In genomic region chr8:95209924-95210323, GRCm38 (mm10) we compare ENCODE assay signal across 10 mouse cellular contexts. TPM values are rescaled to one million over a fixed set of nuclear protein-coding genes. Genes with fewer than 3 reads are reported as not detected.
DNase-seq lines count a peak whose midpoint lies in the region; ATAC-seq and TF ChIP-seq lines count a peak whose summit lies in the region.
"Had no signal": no experiment of that assay in that cellular context is flagged by ENCODE, and none has a peak within 500 bp of the region (broad histone marks: within the 10 kb centered on the region; RNA-seq: fewer than 3 reads in every experiment).

No protein-coding gene starts in this region.

- 21% methylated on average over 11 of the region's 11 CpGs for whole genome bisulfite sequencing in heart, embryonic 14.5 days

- H3K27me3 ChIP-seq in heart, embryonic 14.5 days (ENCODE audit: control insufficient read depth, insufficient read depth, low read length): no peaks in the 10 kb centered on the region

- intact Hi-C loops in heart, postnatal 14 days (cut with DNase I): no loop called here

- H3K9me3 ChIP-seq in heart, embryonic 14.5 days (ENCODE audit: control insufficient read depth, low read length): no peaks in the 10 kb centered on the region
- H3K9me3 ChIP-seq: G1E had no signal

- ATAC-seq in heart, embryonic 14.5 days (ENCODE audit: insufficient number of reproducible peaks, insufficient read depth, low FRiP score, low read depth): 0 out of 2 replicates have a peak, but pooled peaks have one; percentile 41
- ATAC-seq in CD4-positive, CD25-positive, alpha-beta regulatory T cell, adult 4 months: no peak

- no peak for TF ChIP-seq POLR2A in bone marrow macrophage, adult 2 months (IDR thresholded peaks at IDR 0.05; ENCODE audit: borderline replicate concordance, low read depth, low read length)

- H3K27ac ChIP-seq in heart, embryonic 14.5 days (replicated peaks in 1 of 2; ENCODE audit: control insufficient read depth in 1 of 2, insufficient read depth in 1 of 2, low read depth in 2 of 2, low read length in 2 of 2): peak overlapping the region; percentile 8 to 72; a peak in 3 of 4 replicates
- no peak overlapping the region for H3K27ac ChIP-seq in bone marrow macrophage, adult 2 months (ENCODE audit: insufficient read depth, low read depth, low read length)

- no peaks in the 10 kb centered on the region for H3K36me3 ChIP-seq in heart, embryonic 14.5 days (ENCODE audit: control insufficient read depth, insufficient read depth, low read length)
- H3K36me3 ChIP-seq: G1E had no signal

- no peak for DNase-seq in heart, postnatal 14 days
- peak; percentile 68 for DNase-seq in 3134 (ENCODE audit: extremely low read depth, insufficient read length, low spot score)
- peak; percentile 77 to 83 for DNase-seq in kidney, postnatal 4 days
- no peak for DNase-seq in B cell, adult 2 months
- no peak for DNase-seq in cerebellum, adult 18-20 months
- DNase-seq: retina, postnatal 1 day had no signal

- no peak overlapping the region for H3K4me3 ChIP-seq in heart, embryonic 14.5 days (ENCODE audit: control insufficient read depth in 1 of 2, insufficient read depth in 1 of 2, low read depth in 1 of 2, low read length in 2 of 2)
- H3K4me3 ChIP-seq in bone marrow macrophage, adult 2 months (ENCODE audit: insufficient read depth, low read length): peak overlapping the region; percentile 19; the same call in 1 of the 2 replicates

- TF ChIP-seq CTCF in bone marrow macrophage, adult 2 months (IDR thresholded peaks at IDR 0.05; ENCODE audit: low read depth, low read length): no peak

- peak overlapping the region; percentile 16 for H3K4me2 ChIP-seq in heart, embryonic 14.5 days (ENCODE audit: low read length)

- H3K4me1 ChIP-seq in heart, embryonic 14.5 days (ENCODE audit: control insufficient read depth in 2 of 2, insufficient read depth in 2 of 2, low read length in 2 of 2): peaks cover 12 to 26% of the 10 kb centered on the region in 2 experiments
- H3K4me1 ChIP-seq in bone marrow macrophage, adult 2 months (ENCODE audit: control insufficient read depth, insufficient read depth, low read length): peaks cover 12% of the 10 kb centered on the region

- no peak overlapping the region for H3K9ac ChIP-seq in heart, embryonic 14.5 days (ENCODE audit: low read length)

RNA-seq across cellular contexts. Expression of gene Kifc3, which starts 7.3 kb away (rescaled TPM):
- 8.7 and 9.3 TPM in 2 replicates for polyA plus RNA-seq in heart, embryonic 14.5 days (2014; fragmentation: Nextera tagmentation; extraction: Ambion mirVana)
- 10 to 100 TPM; 58.1 to 62.8 TPM for total RNA-seq in heart, postnatal 14 days (2021)
- 14.8 and 15.9 TPM in 2 replicates for polyA plus RNA-seq in bone marrow macrophage, adult 2 months (2012; ENCODE audit: insufficient read depth, insufficient read length, missing spikeins)
- not detected for polyA plus RNA-seq in CD4-positive, CD25-positive, alpha-beta regulatory T cell, adult 4 months (2017; shearing (Covaris generic))
- polyA plus RNA-seq: G1E had no signal

Comparison
In these comparisons a context has a peak if more than half of its experiments do, and no peak if none do; other contexts are left out.
1. DNase-seq: peak in 3134 (single experiment) and kidney, postnatal 4 days (2 of 2); none in heart, postnatal 14 days (0 of 2), B cell, adult 2 months (0 of 2) and cerebellum, adult 18-20 months (0 of 2).